Mouse (Mus musculus) embryonic facial prominence, embryonic 14.5 days (tissue): ENCODE measurements around the gene 1700012B09Rik. TPM values are rescaled to one million over a fixed set of nuclear protein-coding genes. Genes with fewer than 3 reads are reported as not detected.
A peak's percentile ranks its signal among the peaks of the same experiment; 100 is the strongest.

Source experiments
- ATAC-seq: fragments of 200-750 bp; cut with Nextera tagmentation; 2 replicates; pipeline ENCODE4 v1.8.0; 2017; ENCODE audit warnings: low read depth, moderate number of reproducible peaks, moderate TSS enrichment
- DNase-seq: peaks from one replicate; pipeline ENCODE4 v3.0.0-alpha.2; 2015; ENCODE audit warnings: low spot score
- H3K27ac ChIP-seq: fragments of 300-500 bp; sonication (generic); replicated peaks from 2 replicates; pipeline ENCODE4 v1.5.1; 2014; ENCODE audit warnings: low read depth, mild to moderate bottlenecking, low read length, moderate library complexity
- H3K27me3 ChIP-seq: fragments of 300-500 bp; sonication (generic); replicated peaks from 2 replicates; pipeline ENCODE4 v1.6.1; 2014; ENCODE audit warnings: low read length; ENCODE audit not compliant: control insufficient read depth, insufficient read depth
- H3K36me3 ChIP-seq: fragments of 300-500 bp; sonication (generic); 2 replicates; pipeline ENCODE4 v1.6.1; 2014; ENCODE audit warnings: low read length, mixed read lengths; ENCODE audit not compliant: control insufficient read depth, insufficient read depth
- H3K4me1 ChIP-seq: fragments of 300-500 bp; sonication (generic); 2 replicates; pipeline ENCODE4 v1.6.1; 2014; ENCODE audit warnings: antibody characterized with exemption, low read length; ENCODE audit not compliant: control insufficient read depth, insufficient read depth
- H3K4me2 ChIP-seq: fragments of 300-500 bp; sonication (generic); 2 replicates; pipeline ENCODE4 v1.6.1; 2014; ENCODE audit warnings: low read depth, mild to moderate bottlenecking, low read length, moderate library complexity, mixed read lengths
- H3K4me3 ChIP-seq: fragments of 300-500 bp; sonication (generic); 2 replicates; pipeline ENCODE4 v1.5.1; 2014; ENCODE audit warnings: low read depth, mild to moderate bottlenecking, low read length
- H3K9ac ChIP-seq: fragments of 300-500 bp; sonication (generic); 2 replicates; pipeline ENCODE4 v1.6.1; 2014; ENCODE audit warnings: low read depth, mild to moderate bottlenecking, low read length, moderate library complexity, mixed read lengths
- H3K9me3 ChIP-seq: fragments of 300-500 bp; sonication (generic); 2 replicates; pipeline ENCODE4 v1.6.1; 2016; ENCODE audit warnings: low read length; ENCODE audit not compliant: control insufficient read depth
- WGBS: fragments of 180-500 bp; shearing (Covaris S2); extraction: QIAGEN DNeasy Blood & Tissue Kit; methylation state at CpG from one replicate; pipeline ENCODE4 v1.1.7; 2014; 5-methylcytosine and 5-hydroxymethylcytosine counted together
- polyA plus RNA-seq: library from polyadenylated mRNA; unstranded; fragments of >200 nt; fragmentation: Nextera tagmentation; extraction: Ambion mirVana; gene quantifications from 2 replicates; pipeline ENCODE4 v1.2.1, GENCODE M21; 2014

The 1700012B09Rik gene
- polyA plus RNA-seq, 1 experiment from 2014 or later, result 5.8 TPM

GRCm38 (mm10) chr9:14721610-14722009, 49.2 kb downstream of the 1700012B09Rik start:
- H3K27ac ChIP-seq, result no peak overlapping the region
- H3K9ac ChIP-seq, result no peak overlapping the region
- H3K36me3 ChIP-seq, result no peaks in the 10 kb centered on the region
- no peaks in the 10 kb centered on the region for H3K9me3 ChIP-seq
- no peak overlapping the region for H3K4me2 ChIP-seq
- H3K4me3 ChIP-seq, result no peak overlapping the region
- ATAC-seq (no peak), DNase-seq (no peak)
- no peaks in the 10 kb centered on the region for H3K27me3 ChIP-seq
- 78% methylated on average over 5 of the region's 5 CpGs for WGBS
- H3K4me1 ChIP-seq, result no peaks in the 10 kb centered on the region

GRCm38 (mm10) chr9:14720384-14720783, 50.4 kb downstream of the 1700012B09Rik start:
- WGBS, result 46% methylated on average over 2 of the region's 2 CpGs
- no peaks in the 10 kb centered on the region for H3K9me3 ChIP-seq
- H3K27me3 ChIP-seq, result no peaks in the 10 kb centered on the region
- no peak overlapping the region for H3K4me2 ChIP-seq
- DNase-seq (no peak), ATAC-seq (no peak)
- H3K4me1 ChIP-seq, result no peaks in the 10 kb centered on the region
- no peaks in the 10 kb centered on the region for H3K36me3 ChIP-seq
- no peak overlapping the region for H3K9ac ChIP-seq
- H3K4me3 ChIP-seq, result no peak overlapping the region
- no peak overlapping the region for H3K27ac ChIP-seq

DNA sequence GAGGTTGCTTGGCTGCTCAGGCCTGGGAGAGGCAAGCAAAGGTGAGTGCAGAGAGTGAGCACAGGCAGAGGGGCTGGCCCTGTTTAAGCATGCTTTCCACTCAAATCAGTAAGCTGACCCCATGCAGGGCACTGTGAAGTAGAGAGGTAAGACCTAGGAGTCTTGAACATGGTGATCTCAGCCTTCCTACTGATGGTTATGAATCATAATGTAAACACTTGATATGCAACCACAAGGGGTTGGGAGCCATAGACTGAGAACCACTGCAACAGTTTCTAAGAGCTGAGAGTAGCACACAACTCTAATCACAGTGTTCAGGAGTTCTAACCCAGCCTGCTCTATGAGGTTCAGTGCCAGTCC, 52.5 kb downstream of the 1700012B09Rik start:
- Histone ChIP-seq H3K36me3 (no peaks in the 10 kb centered on the region), H3K4me1 (no peaks in the 10 kb centered on the region), H3K27me3 (no peaks in the 10 kb centered on the region), H3K27ac (no peak overlapping the region), H3K9ac (no peak overlapping the region), H3K4me2 (no peak overlapping the region), H3K4me3 (no peak overlapping the region), H3K9me3 (no peaks in the 10 kb centered on the region)
- no peak for DNase-seq
- ATAC-seq, result no peak

- H3K27ac ChIP-seq, result no peak overlapping the region
- no peaks in the 10 kb centered on the region for H3K4me1 ChIP-seq
- ATAC-seq (no peak), DNase-seq (peak; percentile 24)
- H3K4me2 ChIP-seq, result no peak overlapping the region; the same call in 1 of the 2 replicates
- no peak overlapping the region for H3K4me3 ChIP-seq
- H3K9me3 ChIP-seq, result no peaks in the 10 kb centered on the region
- H3K9ac ChIP-seq, result no peak overlapping the region
- H3K27me3 ChIP-seq, result no peaks in the 10 kb centered on the region
- 55% methylated on average over 14 of the region's 14 CpGs for WGBS
- H3K36me3 ChIP-seq, result no peaks in the 10 kb centered on the region
Measured at GRCm38 (mm10) chr9:14717689-14718331, 53.0 kb downstream of the 1700012B09Rik start.

- no peaks in the 10 kb centered on the region for H3K36me3 ChIP-seq
- ATAC-seq (no peak), DNase-seq (no peak)
- no peak overlapping the region for H3K4me2 ChIP-seq
- H3K4me1 ChIP-seq, result no peaks in the 10 kb centered on the region
- no peak overlapping the region for H3K4me3 ChIP-seq
- WGBS, result 84% methylated on average over 15 of the region's 15 CpGs
- no peaks in the 10 kb centered on the region for H3K9me3 ChIP-seq
- H3K9ac ChIP-seq, result no peak overlapping the region
- H3K27ac ChIP-seq, result no peak overlapping the region
- H3K27me3 ChIP-seq, result no peaks in the 10 kb centered on the region
Measured at GRCm38 (mm10) chr9:14715258-14715657, 55.6 kb downstream of the 1700012B09Rik start.

DNA sequence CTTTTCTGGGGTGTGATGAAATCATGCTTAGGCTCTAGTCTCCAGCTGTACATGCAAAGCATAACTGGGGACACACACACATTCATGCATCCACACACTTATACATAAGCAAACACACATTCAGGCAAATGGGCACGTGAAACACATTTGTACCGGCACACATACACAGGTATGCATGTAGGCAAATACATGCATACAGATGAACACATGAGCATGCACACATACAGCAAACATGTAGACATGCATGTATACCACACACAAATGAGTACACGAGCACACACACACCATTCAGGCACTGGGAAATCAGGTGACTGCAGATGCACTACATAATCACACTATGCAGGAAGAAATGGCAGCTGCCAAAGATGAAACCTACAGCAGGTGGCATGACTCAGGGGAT, 59.9 kb downstream of the 1700012B09Rik start:
- Histone ChIP-seq H3K27me3 (no peaks in the 10 kb centered on the region), H3K9ac (no peak overlapping the region), H3K4me3 (no peak overlapping the region), H3K9me3 (no peaks in the 10 kb centered on the region), H3K36me3 (no peaks in the 10 kb centered on the region), H3K4me2 (no peak overlapping the region), H3K4me1 (0 out of 2 replicates have a peak, but pooled peaks cover under 1% of the 10 kb centered on the region), H3K27ac (no peak overlapping the region)
- ATAC-seq (no peak), DNase-seq (no peak)
- 87% methylated on average over 3 of the region's 3 CpGs for WGBS

Other genes starting within 250 kb of the 1700012B09Rik start
- gene Amotl1, start 126.0 kb downstream of the 1700012B09Rik start, polyA plus RNA-seq, result 48.4 and 49.1 TPM in 2 replicates
- 0.21 and 0.47 TPM in 2 replicates for gene Piwil4, start 30.3 kb downstream of the 1700012B09Rik start, polyA plus RNA-seq
- 1.9 and 2.1 TPM in 2 replicates for gene Fut4, start 18.6 kb downstream of the 1700012B09Rik start, polyA plus RNA-seq
- 19.9 and 20.8 TPM in 2 replicates for gene Mre11a, start 13.6 kb upstream of the 1700012B09Rik start, polyA plus RNA-seq
- gene Ankrd49, start 13.8 kb upstream of the 1700012B09Rik start, polyA plus RNA-seq, result 42.3 and 45.9 TPM in 2 replicates
- 3.2 and 4.4 TPM in 2 replicates for gene Gpr83, start 89.2 kb upstream of the 1700012B09Rik start, polyA plus RNA-seq
- gene Izumo1r, start 132.9 kb upstream of the 1700012B09Rik start, polyA plus RNA-seq, result 0.26 and 0.51 TPM in 2 replicates